In genomic region chr11:12741418-12742158, GRCm38 (mm10) we compare ENCODE assay signal across 21 mouse cellular contexts.
DNase-seq lines count a peak whose midpoint lies in the region; ATAC-seq and TF ChIP-seq lines count a peak whose summit lies in the region.
"Had no signal": no experiment of that assay in that cellular context is flagged by ENCODE, and none has a peak within 500 bp of the region (broad histone marks: within the 10 kb centered on the region; RNA-seq: fewer than 3 reads in every experiment).

No protein-coding gene starts in this region.

- H3K27me3 ChIP-seq in forebrain, embryonic 10.5 days (ENCODE audit: poor library complexity, severe bottlenecking), result no peaks in the 10 kb centered on the region
- no peaks in the 10 kb centered on the region for H3K27me3 ChIP-seq in forebrain, postnatal 0 days (ENCODE audit: insufficient read depth, low read length)
- no peaks in the 10 kb centered on the region for H3K27me3 ChIP-seq in midbrain, embryonic 14.5 days (ENCODE audit: control insufficient read depth, insufficient read depth, low read length)
- H3K27me3 ChIP-seq: embryonic facial prominence, embryonic 12.5 days; liver, embryonic 15.5 days; megakaryocyte, embryonic 14.5 days; midbrain, embryonic 15.5 days had no signal

- peak; percentile 93 for ATAC-seq in forebrain, postnatal 0 days
- no peak for ATAC-seq in midbrain, embryonic 14.5 days (ENCODE audit: low FRiP score, low TSS enrichment)

- peak overlapping the region; percentile 35; the same call in 1 of the 2 replicates for H3K27ac ChIP-seq in forebrain, embryonic 10.5 days
- 0 out of 2 replicates have a peak overlapping the region, but pooled peaks have one; percentile 42 for H3K27ac ChIP-seq in forebrain, postnatal 0 days (ENCODE audit: low read depth, low read length)
- no peak overlapping the region for H3K27ac ChIP-seq in midbrain, embryonic 14.5 days (replicated peaks; ENCODE audit: low read depth, low read length)
- H3K27ac ChIP-seq: embryonic facial prominence, embryonic 12.5 days; hindbrain, embryonic 14.5 days; liver, embryonic 15.5 days; midbrain, embryonic 15.5 days had no signal

- no peaks in the 10 kb centered on the region for H3K36me3 ChIP-seq in forebrain, embryonic 10.5 days (replicated peaks)
- H3K36me3 ChIP-seq in forebrain, postnatal 0 days (ENCODE audit: insufficient read depth), result no peaks in the 10 kb centered on the region
- no peaks in the 10 kb centered on the region for H3K36me3 ChIP-seq in midbrain, embryonic 14.5 days (ENCODE audit: control insufficient read depth, insufficient read depth, low read length)
- H3K36me3 ChIP-seq: embryonic facial prominence, embryonic 12.5 days; liver, embryonic 15.5 days; midbrain, embryonic 15.5 days had no signal

- no peak overlapping the region for H3K9ac ChIP-seq in forebrain, postnatal 0 days
- H3K9ac ChIP-seq in midbrain, embryonic 14.5 days (replicated peaks; ENCODE audit: low read length), result no peak overlapping the region
- H3K9ac ChIP-seq: embryonic facial prominence, embryonic 12.5 days; hindbrain, embryonic 14.5 days; liver, embryonic 15.5 days; midbrain, embryonic 15.5 days had no signal

- no peaks in the 10 kb centered on the region for H3K4me1 ChIP-seq in forebrain, embryonic 10.5 days
- no peaks in the 10 kb centered on the region; the same call in 1 of the 2 replicates for H3K4me1 ChIP-seq in forebrain, postnatal 0 days (ENCODE audit: insufficient read depth)
- H3K4me1 ChIP-seq in midbrain, embryonic 14.5 days (ENCODE audit: control insufficient read depth, insufficient read depth, low read length), result no peaks in the 10 kb centered on the region
- H3K4me1 ChIP-seq: embryonic facial prominence, embryonic 12.5 days; liver, embryonic 15.5 days; megakaryocyte, embryonic 14.5 days; midbrain, embryonic 15.5 days had no signal

- DNase-seq in brain, embryonic 14.5 days (ENCODE audit: low read depth), result peak; percentile 84
- DNase-seq in forebrain, embryonic 10.5 days (ENCODE audit: extremely low spot score, low spot score), result no peak
- DNase-seq in forebrain, postnatal 0 days, result peak; percentile 63
- DNase-seq in layer of hippocampus, postnatal 10 days (ENCODE audit: low spot score in 2 of 2), result peak; percentile 30 to 48
- no peak for DNase-seq in lung, postnatal 25 days (ENCODE audit: low spot score)
- no peak for DNase-seq in heart, adult 9 months (ENCODE audit: low spot score in 2 of 2)
- DNase-seq in midbrain, embryonic 14.5 days, result no peak
- DNase-seq: adrenal gland, adult 2 months; gastrocnemius, postnatal 10 days; heart, adult 11 months; heart, postnatal 36 days; kidney, adult 8-10 months; kidney, postnatal 36 days; lung, postnatal 10 days; thymus, postnatal 14 days had no signal

- no peak for TF ChIP-seq CTCF in brain, embryonic 14.5 days (IDR thresholded peaks at IDR 0.05; ENCODE audit: borderline replicate concordance, extremely low read depth, insufficient read depth, insufficient read length)
- no peak for TF ChIP-seq CTCF in forebrain, postnatal 0 days (IDR thresholded peaks at IDR 0.05; ENCODE audit: low read depth)

- WGBS in forebrain, embryonic 10.5 days, result 73% methylated on average over 3 of the region's 3 CpGs
- 39% methylated on average over 3 of the region's 3 CpGs for WGBS in forebrain, postnatal 0 days
- 67% methylated on average over 3 of the region's 3 CpGs for WGBS in midbrain, embryonic 14.5 days

- no peak for TF ChIP-seq POLR2A in brain, embryonic 14.5 days (IDR thresholded peaks at IDR 0.05; ENCODE audit: borderline replicate concordance, extremely low read depth, insufficient read depth, insufficient read length, poor library complexity, severe bottlenecking)

- no peaks in the 10 kb centered on the region for H3K9me3 ChIP-seq in forebrain, embryonic 10.5 days
- no peaks in the 10 kb centered on the region for H3K9me3 ChIP-seq in forebrain, postnatal 0 days (ENCODE audit: low read length)
- H3K9me3 ChIP-seq in midbrain, embryonic 14.5 days (ENCODE audit: control insufficient read depth, low read length), result no peaks in the 10 kb centered on the region
- H3K9me3 ChIP-seq: embryonic facial prominence, embryonic 12.5 days; liver, embryonic 15.5 days; megakaryocyte, embryonic 14.5 days; midbrain, embryonic 15.5 days had no signal

- H3K4me2 ChIP-seq in forebrain, postnatal 0 days (ENCODE audit: low read depth), result no peak overlapping the region
- no peak overlapping the region for H3K4me2 ChIP-seq in midbrain, embryonic 14.5 days (ENCODE audit: low read length)
- H3K4me2 ChIP-seq: embryonic facial prominence, embryonic 12.5 days; hindbrain, embryonic 14.5 days; liver, embryonic 15.5 days; midbrain, embryonic 15.5 days had no signal

- H3K4me3 ChIP-seq in forebrain, embryonic 10.5 days, result no peak overlapping the region
- no peak overlapping the region for H3K4me3 ChIP-seq in forebrain, postnatal 0 days (ENCODE audit: low read depth, low read length)
- H3K4me3 ChIP-seq in midbrain, embryonic 14.5 days (replicated peaks; ENCODE audit: low read depth, low read length), result no peak overlapping the region
- H3K4me3 ChIP-seq: embryonic facial prominence, embryonic 12.5 days; erythroblast, embryonic 14.5 days; liver, embryonic 15.5 days; megakaryocyte, embryonic 14.5 days; midbrain, embryonic 15.5 days had no signal

Comparison
In these comparisons a context has a peak if more than half of its experiments do, and no peak if none do; other contexts are left out.
1. DNase-seq: peak in brain, embryonic 14.5 days (single experiment), forebrain, postnatal 0 days (single experiment) and layer of hippocampus, postnatal 10 days (2 of 2); none in forebrain, embryonic 10.5 days (single experiment), lung, postnatal 25 days (single experiment), heart, adult 9 months (0 of 2) and midbrain, embryonic 14.5 days (single experiment).